Mouse (Mus musculus) heart, postnatal 36 days (tissue): ENCODE measurements around the gene Ptgr1. TPM values are rescaled to one million over a fixed set of nuclear protein-coding genes. Genes with fewer than 3 reads are reported as not detected.
A peak's percentile ranks its signal among the peaks of the same experiment; 100 is the strongest.

Source experiments
- DNase-seq, 2 experiments: peaks; one replicate each; pipeline ENCODE4 v3.0.0; 2021 to 2022
- intact Hi-C: fragments of 180-260 bp; cut with DNase I; formaldehyde crosslinking; loops from one replicate; pipeline ENCODE4 v1.15.1; 2025
- total RNA-seq, 2 experiments: library from RNA; stranded (reverse); gene quantifications; 2 replicates each; pipeline ENCODE4 v1.2.3; 2021

Gene Ptgr1
- total RNA-seq = 1 to 10 TPM; 3.0 to 5.3 TPM

- DNase-seq = peak; percentile 81 to 82
- intact Hi-C loops = loop anchor here (5.0 kb wide), 2 partner anchors 74 to 356 kb away; partner anchors contain the start of gene Ecpas
Measured at GRCm38 (mm10) chr4:58986540-58987190, at the start of gene Ptgr1. TSS of gene Ptgr1 (minus strand) at chr4:58987119.

- DNase-seq = no peak
- intact Hi-C loops = loop anchor here (1.0 to 2.0 kb wide), 2 partner anchors 33 to 51 kb away; partner anchors contain the start of gene Gm20503
Measured at GRCm38 (mm10) chr4:59035786-59036350, 48.9 kb upstream of the Ptgr1 start.

GRCm38 (mm10) chr4:59034918-59035785 is 48.2 kb upstream of the Ptgr1 start, which contains the start of gene Gng10:
TSS of gene Gng10 (plus strand) at chr4:59035088.
- intact Hi-C loops = loop anchor here (2.0 kb wide), 1 partner anchor 32 kb away; the partner anchor contains the start of gene Gm20503
- peak; percentile 68 to 79 for DNase-seq

- intact Hi-C loops = loop anchor here (2.0 kb wide), 1 partner anchor 32 kb away; the partner anchor contains the start of gene Gm20503
- no peak for DNase-seq
Measured at GRCm38 (mm10) chr4:59034325-59034917, 47.5 kb upstream of the Ptgr1 start.

GRCm38 (mm10) chr4:59016922-59017321 is 30.0 kb upstream of the Ptgr1 start:
- no peak for DNase-seq
- intact Hi-C loops = no loop called here

GRCm38 (mm10) chr4:59015181-59015580 is 28.3 kb upstream of the Ptgr1 start:
- DNase-seq = no peak
- intact Hi-C loops = no loop called here

- no peak for DNase-seq
- intact Hi-C loops = no loop called here
Measured at GRCm38 (mm10) chr4:59011446-59011845, 24.5 kb upstream of the Ptgr1 start.

- DNase-seq = no peak
- intact Hi-C loops = loop anchor here (10.0 kb wide), 2 partner anchors 185 to 1055 kb away; partner anchors contain the start of gene Txn1
Measured at GRCm38 (mm10) chr4:59009696-59010095, 22.8 kb upstream of the Ptgr1 start.

GRCm38 (mm10) chr4:59009186-59009585 is 22.3 kb upstream of the Ptgr1 start:
- intact Hi-C loops = loop anchor here (10.0 kb wide), 2 partner anchors 186 to 1054 kb away; partner anchors contain the start of gene Txn1
- DNase-seq = no peak

GRCm38 (mm10) chr4:59007974-59008373 is 21.1 kb upstream of the Ptgr1 start:
- no peak for DNase-seq
- intact Hi-C loops = loop anchor here (10.0 kb wide), 2 partner anchors 187 to 1053 kb away; partner anchors contain the start of gene Txn1

- DNase-seq = no peak
- intact Hi-C loops = loop anchor here (10.0 kb wide), 2 partner anchors 188 to 1052 kb away; partner anchors contain the start of gene Txn1
Measured at GRCm38 (mm10) chr4:59007016-59007415, 20.1 kb upstream of the Ptgr1 start.

- intact Hi-C loops = loop anchor here (10.0 kb wide), 2 partner anchors 189 to 1051 kb away; partner anchors contain the start of gene Txn1
- DNase-seq = no peak
Measured at GRCm38 (mm10) chr4:59006211-59006610, 19.3 kb upstream of the Ptgr1 start.

- no peak for DNase-seq
- intact Hi-C loops = loop anchor here (2.0 to 10.0 kb wide), 4 partner anchors 31 to 1049 kb away; partner anchors contain the start of genes Ecpas, Gng10 and Txn1
Measured at GRCm38 (mm10) chr4:59003806-59004200, 16.9 kb upstream of the Ptgr1 start.

GRCm38 (mm10) chr4:59002948-59003805 is 16.3 kb upstream of the Ptgr1 start, which contains the start of gene Gm20503:
TSS of gene Gm20503 (plus strand) at chr4:59003210.
- DNase-seq = peak; percentile 92 to 93
- intact Hi-C loops = loop anchor here (2.0 to 10.0 kb wide), 4 partner anchors 32 to 1048 kb away; partner anchors contain the start of genes Ecpas, Gng10 and Txn1

GRCm38 (mm10) chr4:59000614-59001013 is 13.7 kb upstream of the Ptgr1 start:
- intact Hi-C loops = loop anchor here (5.0 to 10.0 kb wide), 3 partner anchors 88 to 1046 kb away; partner anchors contain the start of genes Ecpas and Txn1
- DNase-seq = no peak

GRCm38 (mm10) chr4:58999686-59000085 is 12.8 kb upstream of the Ptgr1 start:
- intact Hi-C loops = loop anchor here (1.0 to 10.0 kb wide), 4 partner anchors 14 to 1045 kb away; partner anchors contain the start of genes Ecpas and Txn1

GRCm38 (mm10) chr4:58998688-58999087 is 11.8 kb upstream of the Ptgr1 start:
- DNase-seq = no peak
- intact Hi-C loops = loop anchor here (1.0 kb wide), 1 partner anchor 13 kb away; no protein-coding TSS in a partner anchor

More at GRCm38 (mm10) chr4:58999686-59000085, 12.8 kb upstream of the Ptgr1 start:
- peak; percentile 72 to 78 for DNase-seq

GRCm38 (mm10) chr4:58997081-58997480 is 10.2 kb upstream of the Ptgr1 start:
- intact Hi-C loops = no loop called here
- DNase-seq = no peak
